Mouse (Mus musculus) heart, postnatal 0 days (tissue): ENCODE data around the gene Malsu1. TPM values are rescaled to one million over a fixed set of nuclear protein-coding genes. Genes with fewer than 3 reads are reported as not detected.

Source experiments
- ATAC-seq: fragments of 200-750 bp; cut with Nextera tagmentation; 2 replicates; pipeline ENCODE4 v1.8.0; 2017; ENCODE audit warnings: low read depth, moderate number of reproducible peaks, moderate library complexity; ENCODE audit not compliant: insufficient read depth
- DNase-seq: peaks from one replicate; pipeline ENCODE4 v3.0.0-alpha.2; 2016; ENCODE audit warnings: low spot score
- H3K27ac ChIP-seq: fragments of 300-500 bp; sonication (generic); 2 replicates; pipeline ENCODE4 v1.5.1; 2014; ENCODE audit warnings: low read depth, mild to moderate bottlenecking
- H3K27me3 ChIP-seq: fragments of 300-500 bp; sonication (generic); 2 replicates; pipeline ENCODE4 v1.6.1; 2014; ENCODE audit warnings: low read length, mixed read lengths; ENCODE audit not compliant: control insufficient read depth, insufficient read depth
- H3K36me3 ChIP-seq: fragments of 300-500 bp; sonication (generic); replicated peaks from 2 replicates; pipeline ENCODE4 v1.6.1; 2014; ENCODE audit warnings: low read length, mixed read lengths; ENCODE audit not compliant: control insufficient read depth, insufficient read depth
- H3K4me1 ChIP-seq: fragments of 300-500 bp; sonication (generic); 2 replicates; pipeline ENCODE4 v1.6.1; 2014; ENCODE audit warnings: antibody characterized with exemption; ENCODE audit not compliant: control insufficient read depth, insufficient read depth
- H3K4me2 ChIP-seq: fragments of 300-500 bp; sonication (generic); 2 replicates; pipeline ENCODE4 v1.6.1; 2014; ENCODE audit warnings: low read depth, mild to moderate bottlenecking, low read length, moderate library complexity
- H3K4me3 ChIP-seq: fragments of 300-500 bp; sonication (generic); 2 replicates; pipeline ENCODE4 v1.5.1; 2014; ENCODE audit warnings: low read depth, low read length
- H3K9ac ChIP-seq: fragments of 300-500 bp; sonication (generic); replicated peaks from 2 replicates; pipeline ENCODE4 v1.6.1; 2014; ENCODE audit warnings: low read depth, low read length, mixed read lengths
- H3K9me3 ChIP-seq: fragments of 300-500 bp; sonication (generic); replicated peaks from 2 replicates; pipeline ENCODE4 v1.6.1; 2016; ENCODE audit warnings: low read length; ENCODE audit not compliant: control insufficient read depth
- CTCF ChIP-seq: IDR thresholded peaks from 2 replicates; pipeline ENCODE4 v1.5.1; 2016; ENCODE audit warnings: antibody characterized with exemption, control low read depth, low read depth
- EP300 ChIP-seq: IDR thresholded peaks from 2 replicates; pipeline ENCODE4 v1.6.1; 2016; ENCODE audit warnings: antibody characterized with exemption, low read depth
- WGBS: fragments of 180-500 bp; shearing (Covaris S2); extraction: QIAGEN DNeasy Blood & Tissue Kit; methylation state at CpG from one replicate; pipeline ENCODE4 v1.1.7; 2014; 5-methylcytosine and 5-hydroxymethylcytosine counted together
- polyA plus RNA-seq: library from polyadenylated mRNA; unstranded; fragments of >200 nt; fragmentation: Nextera tagmentation; extraction: Ambion mirVana; gene quantifications from 2 replicates; pipeline ENCODE4 v1.2.1, GENCODE M21; 2015
- total RNA-seq: library from RNA; depleted of rRNA; stranded (reverse); fragments of >200 nt; gene quantifications from 2 replicates; pipeline ENCODE4 v1.2.3, GENCODE M21; 2014; ENCODE audit warnings: low replicate concordance

The Malsu1 gene
- total and polyA plus RNA-seq, 2 experiments from 2014 or later = 35.3 to 97.6 TPM

GRCm38 (mm10) chr6:49032783-49033182 is 40.8 kb upstream of the Malsu1 start:
- Histone ChIP-seq H3K4me1 (no peaks in the 10 kb centered on the region), H3K36me3 (no peaks in the 10 kb centered on the region)

DNA sequence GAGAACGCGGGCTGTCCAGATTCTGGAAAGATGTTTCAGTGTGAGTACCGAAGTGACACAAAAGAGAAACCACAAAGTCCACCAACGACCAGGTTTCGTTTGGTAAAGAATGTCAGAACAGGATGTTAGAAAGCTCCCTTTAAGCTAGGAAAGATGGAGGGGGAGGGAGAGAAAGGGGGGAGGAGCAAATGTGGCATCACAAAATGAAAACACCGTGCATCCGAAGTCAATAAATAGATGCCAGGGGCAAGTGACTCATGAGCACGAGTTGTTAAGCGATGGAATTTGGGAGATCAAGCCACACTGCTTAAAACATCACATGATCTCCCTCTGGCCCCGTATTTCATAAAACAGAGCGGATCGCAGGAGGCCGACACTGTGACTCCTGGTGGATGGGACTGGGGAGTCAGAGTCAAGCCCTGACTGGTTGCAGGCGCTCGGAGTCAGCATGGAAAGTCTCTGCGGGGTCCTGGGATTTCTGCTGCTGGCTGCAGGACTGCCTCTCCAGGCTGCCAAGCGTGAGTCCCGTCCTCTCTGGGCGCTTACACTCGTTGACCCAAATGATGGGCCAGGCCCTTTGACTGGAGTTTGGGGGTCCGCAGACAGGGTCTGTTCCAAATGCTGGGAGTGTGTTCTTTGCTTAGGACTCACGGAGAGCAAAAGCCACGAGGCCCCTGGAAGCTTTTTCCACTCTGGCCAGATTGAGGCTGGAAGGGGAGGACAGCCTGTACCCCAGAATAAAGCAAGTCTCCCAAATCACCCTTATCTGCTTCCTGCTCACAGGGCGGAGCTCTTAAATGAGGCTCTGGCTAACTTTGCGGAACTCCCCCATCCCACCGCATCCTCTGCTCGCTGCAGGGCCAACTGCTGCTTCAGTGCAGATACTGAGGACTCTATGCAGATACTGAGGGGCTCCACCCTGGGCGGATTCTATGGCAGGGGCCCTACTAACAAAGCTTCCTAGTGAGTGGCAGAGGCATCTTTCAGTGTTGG is 37.0 kb upstream of the Malsu1 start, which contains the start of gene Gpnmb:
Gene Gpnmb, plus strand, starts transcription at position 272 of the 993 bp plus-strand sequence.
- TF ChIP-seq CTCF = no peak
- no peak for TF ChIP-seq EP300
- no peak for DNase-seq

More at GRCm38 (mm10) chr6:49032783-49033182, 40.8 kb upstream of the Malsu1 start:
- ATAC-seq (no peak), DNase-seq (no peak)
- WGBS = 76% methylated on average over 4 of the region's 4 CpGs
- H3K27ac ChIP-seq = no peak overlapping the region
- H3K4me2 ChIP-seq = no peak overlapping the region
- TF ChIP-seq EP300 (no peak), CTCF (no peak)
- no peak overlapping the region for H3K4me3 ChIP-seq
- no peaks in the 10 kb centered on the region for H3K9me3 ChIP-seq
- no peak overlapping the region for H3K9ac ChIP-seq
- H3K27me3 ChIP-seq = 0 out of 2 replicates have a peak, but pooled peaks cover 5% of the 10 kb centered on the region

GRCm38 (mm10) chr6:49037268-49037662 is 36.3 kb upstream of the Malsu1 start:
- Histone ChIP-seq H3K36me3 (no peaks in the 10 kb centered on the region), H3K4me2 (no peak overlapping the region), H3K9me3 (no peaks in the 10 kb centered on the region), H3K27me3 (0 out of 2 replicates have a peak, but pooled peaks cover 5% of the 10 kb centered on the region), H3K27ac (no peak overlapping the region), H3K4me3 (no peak overlapping the region), H3K4me1 (peaks cover 6% of the 10 kb centered on the region; the same call in 1 of the 2 replicates), H3K9ac (no peak overlapping the region)
- WGBS = 51% methylated on average over 12 of the region's 12 CpGs
- no peak for ATAC-seq
- no peak for DNase-seq
- no peak for TF ChIP-seq CTCF
- no peak for TF ChIP-seq EP300

More for the DNA sequence above, 37.0 kb upstream of the Malsu1 start, which contains the start of gene Gpnmb:
- H3K36me3 ChIP-seq = no peaks in the 10 kb centered on the region
- H3K27ac ChIP-seq = no peak within 1 kb of the TSS
- H3K4me2 ChIP-seq = peak within 1 kb of the TSS; percentile 54
- peaks cover 6% of the 10 kb centered on the region; the same call in 1 of the 2 replicates for H3K4me1 ChIP-seq
- H3K4me3 ChIP-seq = peak within 1 kb of the TSS; percentile 26
- no peak within 1 kb of the TSS for H3K9ac ChIP-seq
- 22% methylated on average over 28 of the region's 28 CpGs for WGBS
- H3K9me3 ChIP-seq = no peaks in the 10 kb centered on the region
- peak; percentile 44; the same call in 1 of the 2 replicates for ATAC-seq
- 0 out of 2 replicates have a peak, but pooled peaks cover 5% of the 10 kb centered on the region for H3K27me3 ChIP-seq

DNA sequence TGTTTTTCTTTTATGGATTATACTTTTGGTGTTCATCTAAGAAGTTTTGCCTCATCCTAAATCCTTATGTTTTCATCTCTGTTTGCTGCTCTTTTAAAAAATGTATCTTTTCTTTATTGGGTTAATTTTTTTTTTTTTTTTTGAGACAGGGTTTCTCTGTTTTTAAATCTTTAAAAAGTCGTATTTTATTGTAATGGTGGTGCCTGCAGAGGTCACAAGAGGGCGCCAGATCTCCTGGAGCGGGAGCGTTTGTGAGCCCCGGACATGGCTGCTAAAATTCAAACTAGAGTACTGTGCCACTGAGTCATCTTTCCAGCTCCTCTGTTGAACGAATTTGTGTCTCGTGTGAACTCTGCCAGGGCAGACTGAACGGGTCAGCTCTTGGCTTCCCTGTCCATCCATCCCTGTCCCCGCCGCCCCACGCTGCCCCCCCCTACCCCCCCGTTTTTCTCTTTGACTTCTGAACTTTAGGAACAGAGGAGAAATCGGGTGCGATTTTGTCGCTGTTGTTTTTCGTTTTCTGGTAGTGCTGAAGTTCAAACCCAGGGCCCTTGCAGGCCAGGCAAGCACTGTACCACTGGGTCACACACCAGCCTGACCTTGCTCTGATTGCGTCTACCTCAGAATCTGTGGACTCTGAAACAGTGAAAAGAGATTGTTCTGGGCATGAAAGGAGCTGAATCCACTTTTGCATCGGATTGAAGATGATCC is 34.0 kb upstream of the Malsu1 start:
- Histone ChIP-seq H3K27me3 (0 out of 2 replicates have a peak, but pooled peaks cover 5% of the 10 kb centered on the region), H3K9me3 (no peaks in the 10 kb centered on the region), H3K4me1 (peaks cover 6% of the 10 kb centered on the region; the same call in 1 of the 2 replicates), H3K27ac (no peak overlapping the region), H3K4me2 (peak overlapping the region; percentile 59), H3K36me3 (no peaks in the 10 kb centered on the region), H3K4me3 (peak overlapping the region; percentile 38), H3K9ac (no peak overlapping the region; the same call in 1 of the 2 replicates)
- ATAC-seq (0 out of 2 replicates have a peak, but pooled peaks have one; percentile 44), DNase-seq (peak; percentile 65)
- 11% methylated on average over 18 of the region's 18 CpGs for WGBS
- TF ChIP-seq CTCF (peak; percentile 63), EP300 (no peak)

DNA sequence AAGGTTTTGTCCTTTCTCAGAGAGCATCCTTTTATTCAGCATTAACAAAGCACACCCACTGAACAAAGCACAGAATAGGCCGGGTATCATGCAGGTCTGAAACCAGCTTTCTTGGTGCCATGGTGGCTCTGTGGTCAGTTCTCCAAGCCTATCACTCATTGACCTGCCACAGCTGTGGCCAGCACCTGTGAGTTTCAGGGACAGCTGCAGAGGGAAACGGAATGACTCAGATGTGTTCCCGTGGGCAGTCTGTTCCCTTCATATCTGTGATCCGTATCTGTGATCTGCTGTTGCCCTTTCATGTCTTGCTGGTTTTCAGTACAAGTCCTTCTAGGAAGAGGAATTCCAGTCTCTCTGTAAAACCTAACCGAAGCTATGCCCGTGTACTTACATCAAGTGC is 27.1 kb upstream of the Malsu1 start:
- Histone ChIP-seq H3K36me3 (no peaks in the 10 kb centered on the region), H3K9ac (no peak overlapping the region), H3K4me1 (no peaks in the 10 kb centered on the region), H3K4me3 (no peak overlapping the region), H3K27me3 (no peaks in the 10 kb centered on the region), H3K4me2 (no peak overlapping the region), H3K9me3 (no peaks in the 10 kb centered on the region), H3K27ac (no peak overlapping the region)
- DNase-seq = no peak
- ATAC-seq = no peak
- no peak for TF ChIP-seq CTCF
- TF ChIP-seq EP300 = no peak
- 74% methylated on average over 6 of the region's 6 CpGs for WGBS
